Mouse (Mus musculus): Measurements from ENCODE around the gene Il13.

Il13 gene

GRCm38 (mm10) chr11:53634556-53634955 is at the start of gene Il13:
TSS of gene Il13 (minus strand) at chr11:53634702.
- DNase-seq = no peak

- no peak for DNase-seq
These were observed 48.6 kb upstream of the Il13 start for GRCm38 (mm10) chr11:53682994-53683530.

- DNase-seq = no peak
These were observed 47.7 kb upstream of the Il13 start for GRCm38 (mm10) chr11:53682170-53682569.

- no peak for DNase-seq
These were observed 47.2 kb upstream of the Il13 start for GRCm38 (mm10) chr11:53681686-53682085.

GRCm38 (mm10) chr11:53680141-53680540 is 45.6 kb upstream of the Il13 start:
- no peak for DNase-seq

DNA sequence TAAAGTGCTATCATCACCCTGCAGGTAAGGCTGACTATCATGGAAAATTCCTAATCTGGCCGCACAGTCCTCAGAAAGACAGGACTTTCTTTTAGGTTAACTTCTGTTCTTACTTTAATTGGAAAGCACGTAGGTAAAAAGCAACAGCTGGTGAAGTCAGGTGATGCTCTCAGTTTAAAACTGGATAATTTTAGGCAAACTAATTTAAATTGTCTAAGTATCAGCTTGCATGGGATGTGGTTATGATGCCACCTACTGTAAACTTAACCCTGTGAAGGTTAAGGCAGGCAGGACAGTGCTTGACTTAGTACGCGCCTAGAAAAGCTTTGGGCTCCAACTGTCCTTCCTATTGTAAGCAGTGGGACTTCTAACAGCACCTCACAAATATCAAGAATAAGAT is 36.9 kb upstream of the Il13 start:
- no peak for DNase-seq

GRCm38 (mm10) chr11:53664091-53664490 is 29.6 kb upstream of the Il13 start:
- no peak for DNase-seq

- DNase-seq = peak; percentile 4
These were observed 28.5 kb upstream of the Il13 start for GRCm38 (mm10) chr11:53662794-53663674.

GRCm38 (mm10) chr11:53657828-53658227 is 23.3 kb upstream of the Il13 start:
- DNase-seq = no peak

DNA sequence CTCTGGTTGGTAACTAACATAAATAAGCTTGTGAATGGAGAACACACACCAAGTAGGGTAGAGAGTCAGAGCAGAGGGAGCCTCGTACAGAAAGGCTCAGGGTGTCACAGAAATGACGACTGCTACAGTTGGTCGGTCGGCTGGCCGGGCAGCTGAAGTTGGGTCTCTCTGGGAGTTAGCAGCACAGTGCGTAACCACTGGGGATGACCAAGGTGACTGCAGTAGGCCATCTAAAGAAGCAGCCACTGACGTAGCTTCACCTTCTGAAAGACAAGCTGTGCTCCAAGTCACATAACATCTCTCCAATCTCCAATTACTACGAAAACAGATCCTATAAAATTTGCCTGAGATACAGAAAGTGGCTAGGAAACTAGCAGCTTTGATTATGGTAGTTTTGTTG is 22.9 kb upstream of the Il13 start:
- no peak for DNase-seq

GRCm38 (mm10) chr11:53656558-53657202 is 22.2 kb upstream of the Il13 start:
- DNase-seq = no peak

DNA sequence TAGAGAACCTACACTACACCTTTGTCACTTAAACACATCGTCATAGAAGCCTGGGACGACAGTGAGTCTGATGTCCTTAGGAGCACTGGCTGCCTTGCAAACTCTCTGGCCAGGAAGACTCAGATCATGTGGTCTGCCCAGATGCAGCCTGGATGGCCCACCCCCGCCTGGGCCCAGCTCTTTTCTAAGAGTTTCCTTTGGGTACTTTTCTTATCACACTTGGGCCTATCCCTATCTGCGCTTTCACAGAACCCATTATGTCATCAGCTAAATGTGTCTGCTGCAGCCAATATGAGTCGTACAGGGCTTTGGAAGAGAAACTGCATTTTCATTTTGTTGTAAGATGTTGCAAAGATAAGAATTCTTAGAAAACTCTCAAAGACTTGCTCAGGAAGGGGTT is 20.5 kb upstream of the Il13 start:
- no peak for DNase-seq

- DNase-seq = no peak
These were observed 17.9 kb upstream of the Il13 start for GRCm38 (mm10) chr11:53652427-53652826.

- no peak for DNase-seq
These were observed 16.9 kb upstream of the Il13 start for GRCm38 (mm10) chr11:53651441-53651840.

- DNase-seq = no peak
These were observed 9.5 kb upstream of the Il13 start for GRCm38 (mm10) chr11:53644017-53644416.

DNA sequence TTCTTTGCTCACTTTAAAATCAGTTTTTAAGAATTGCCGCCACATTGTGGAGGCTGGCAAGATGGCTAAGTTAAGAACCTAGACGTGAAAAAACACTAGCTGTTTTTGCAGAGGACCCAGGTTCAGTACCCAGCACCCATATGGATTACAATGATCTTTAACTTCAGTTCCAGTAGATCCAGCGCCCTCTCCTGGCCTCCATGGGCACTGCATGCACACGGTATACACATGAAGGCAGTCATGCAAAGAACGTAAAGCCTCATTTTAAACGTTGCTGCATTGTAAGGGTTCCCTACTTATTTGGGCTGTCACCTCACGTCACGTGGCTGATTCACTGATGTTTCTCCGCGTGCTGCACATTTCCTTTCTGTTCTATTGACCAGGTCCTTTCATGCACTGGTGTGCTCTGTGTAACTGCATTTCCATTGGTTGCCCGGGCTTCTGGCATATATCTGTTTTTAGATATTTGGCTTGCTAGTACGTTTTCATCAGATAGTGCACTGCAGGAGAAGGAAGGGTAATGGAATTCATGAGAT is 8.3 kb upstream of the Il13 start:
- DNase-seq = no peak

GRCm38 (mm10) chr11:53637803-53638260 is 3.3 kb upstream of the Il13 start:
- DNase-seq = no peak

DNA sequence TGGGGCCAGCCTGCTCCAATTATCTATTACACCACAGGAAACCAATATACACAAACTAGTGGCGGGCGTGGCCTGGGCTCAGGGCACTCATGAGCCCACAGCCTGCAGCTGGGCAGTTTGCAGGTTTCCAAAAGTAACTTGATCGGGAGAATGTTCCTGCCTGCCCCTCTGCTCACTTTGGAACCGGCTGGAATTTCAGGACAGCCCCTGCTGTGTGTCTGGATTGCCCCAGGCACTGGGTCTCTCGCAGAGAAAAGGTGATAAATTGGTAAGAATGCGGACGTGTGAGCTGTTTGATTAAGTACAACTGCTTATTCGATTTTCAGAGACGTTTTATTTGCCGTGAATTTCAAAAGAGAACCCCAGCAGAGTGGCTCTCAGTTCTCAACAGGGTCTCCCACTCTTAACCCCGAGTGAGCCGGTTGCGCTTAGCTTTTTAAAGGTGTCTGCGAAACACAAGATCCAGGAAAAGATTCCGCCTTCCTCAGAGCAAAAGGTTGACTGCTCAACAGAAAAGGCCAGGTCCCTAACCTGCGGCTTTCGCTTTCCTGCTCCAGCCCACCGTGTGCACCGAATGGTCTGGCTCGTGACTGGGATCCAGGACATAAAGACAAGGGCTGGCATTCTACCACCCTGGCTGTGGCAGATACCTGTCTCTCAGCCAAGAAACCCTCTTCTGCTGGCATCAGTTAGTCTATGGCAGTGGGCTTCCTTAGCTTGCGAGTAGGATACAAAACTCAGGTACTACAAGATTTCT is 2.7 kb upstream of the Il13 start:
- DNase-seq = no peak

DNA sequence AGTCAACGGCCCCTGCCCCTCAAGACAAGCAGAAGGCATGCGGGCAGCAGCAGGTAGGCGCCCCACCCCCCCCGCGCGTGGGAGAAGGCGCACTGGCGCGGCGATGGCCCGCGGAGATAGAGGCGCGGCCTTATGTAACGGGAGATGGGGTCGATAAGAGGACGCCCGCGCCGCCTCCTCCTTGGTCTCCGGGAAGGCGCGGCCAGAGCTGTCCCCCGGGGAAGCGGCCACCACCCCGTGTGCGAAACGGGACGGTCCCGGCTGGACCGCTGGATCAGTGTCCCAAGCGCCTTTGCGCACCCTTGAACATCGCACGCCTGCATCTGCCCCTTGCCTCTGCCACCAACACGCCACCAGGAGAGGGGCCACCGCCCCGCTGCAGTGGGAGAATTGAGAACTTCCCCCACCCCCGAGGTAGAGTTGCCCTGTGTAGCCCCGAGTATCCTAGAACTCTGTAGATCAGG is 1.7 kb upstream of the Il13 start:
- peak; percentile 19 for DNase-seq

DNA sequence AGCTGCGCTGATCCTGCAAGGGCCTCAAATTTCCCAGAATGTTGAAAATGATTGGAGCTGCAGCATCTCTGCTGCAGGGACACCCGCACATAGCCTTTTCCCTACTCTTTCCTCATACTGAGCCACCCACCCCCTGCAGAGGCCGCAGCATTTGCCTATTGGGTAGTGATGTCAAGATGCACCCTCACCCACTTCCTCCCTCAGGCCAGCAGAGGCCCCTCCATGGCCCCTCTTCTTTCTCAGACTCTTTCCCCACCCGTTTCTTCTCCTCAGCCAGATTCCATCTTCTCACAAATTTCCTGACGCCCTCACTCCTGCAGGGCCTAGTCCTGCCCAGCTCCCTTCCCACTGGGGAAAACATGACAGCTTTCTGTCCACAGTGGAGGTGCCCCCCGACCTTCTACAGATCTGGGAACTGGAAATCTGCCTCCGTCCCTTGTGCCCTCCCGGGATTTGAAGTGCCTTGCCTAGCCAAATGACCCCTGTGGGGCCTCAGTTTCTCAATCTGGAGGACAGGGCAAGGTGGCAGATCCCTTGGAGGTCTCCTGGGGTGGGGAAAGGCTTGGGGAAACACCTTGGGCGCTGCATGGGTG is 1.2 kb upstream of the Il13 start:
- no peak for DNase-seq

DNA sequence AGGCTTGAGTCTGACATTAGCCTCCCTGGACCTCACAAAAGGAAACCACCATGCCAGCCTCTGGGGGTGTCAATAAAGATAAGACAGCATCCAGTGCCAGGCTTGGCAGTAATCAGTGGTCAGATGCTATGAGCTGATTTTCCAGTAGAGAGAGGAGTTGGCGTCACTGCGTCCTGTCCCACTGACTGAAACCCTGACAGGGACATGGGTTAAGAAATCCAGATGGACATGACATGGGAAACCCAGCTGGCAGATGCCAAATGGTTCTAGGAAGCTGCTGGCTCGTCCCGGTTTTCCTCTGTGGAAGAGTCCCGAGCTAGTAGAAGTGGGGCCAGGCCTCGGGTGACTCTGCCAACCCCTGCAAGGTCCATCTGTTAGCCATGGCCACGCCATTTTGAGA is 858 bp downstream of the Il13 start:
- no peak for DNase-seq

DNA sequence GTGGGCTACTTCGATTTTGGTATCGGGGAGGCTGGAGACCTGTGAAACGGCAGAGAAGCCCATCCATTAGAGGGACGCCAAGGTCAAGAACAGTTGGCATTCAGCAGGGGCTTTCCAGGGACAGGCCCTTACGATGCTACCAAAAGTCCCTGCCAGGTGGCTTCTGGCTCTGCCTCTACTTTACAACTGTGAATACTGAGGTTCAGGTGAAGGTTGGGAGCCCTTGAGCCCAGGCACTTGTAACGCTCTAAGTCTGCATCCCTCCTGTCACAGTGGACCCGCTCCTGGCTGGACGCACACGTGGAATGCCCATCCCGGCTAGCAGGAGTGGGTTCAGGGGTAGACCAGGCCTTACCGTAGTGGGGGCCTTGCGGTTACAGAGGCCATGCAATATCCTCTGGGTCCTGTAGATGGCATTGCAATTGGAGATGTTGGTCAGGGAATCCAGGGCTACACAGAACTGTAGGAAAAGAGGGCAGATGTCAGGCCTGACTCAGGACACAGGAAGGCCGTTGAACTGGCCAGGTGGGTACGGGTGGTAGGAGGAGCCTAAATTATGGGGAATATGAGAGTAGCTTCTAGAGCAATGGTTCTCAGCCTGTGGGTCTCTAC is 2.3 kb downstream of the Il13 start:
- DNase-seq = no peak
